ENCODE assay signal across 8 mouse cellular contexts in genomic region chr10:4386609-4387591, GRCm38 (mm10). TPM values are rescaled to one million over a fixed set of nuclear protein-coding genes. Genes with fewer than 3 reads are reported as not detected.
DNase-seq lines count a peak whose midpoint lies in the region; ATAC-seq and TF ChIP-seq lines count a peak whose summit lies in the region.

No protein-coding gene starts in this region.

- peak overlapping the region; percentile 94 for H3K4me2 ChIP-seq in forebrain, embryonic 12.5 days
- peak overlapping the region; percentile 97 for H3K4me2 ChIP-seq in liver, postnatal 0 days (ENCODE audit: low read depth, low read length)
- peak overlapping the region; percentile 96 for H3K4me2 ChIP-seq in neural tube, embryonic 14.5 days (ENCODE audit: low read depth, low read length)

- H3K4me1 ChIP-seq in E14TG2a.4 (replicated peaks; ENCODE audit: low read depth, low read length): peaks cover 67% of the 10 kb centered on the region
- peaks cover 42% of the 10 kb centered on the region for H3K4me1 ChIP-seq in forebrain, embryonic 12.5 days
- H3K4me1 ChIP-seq in liver, postnatal 0 days (ENCODE audit: insufficient read depth): peaks cover 45% of the 10 kb centered on the region
- H3K4me1 ChIP-seq in neural tube, embryonic 14.5 days (ENCODE audit: control insufficient read depth, insufficient read depth, low read length): peaks cover 33% of the 10 kb centered on the region

- peak; percentile 89 for DNase-seq in c-Kit-positive CD71-positive TER-119-positive erythroid progenitor cells, embryonic 14.5 days (ENCODE audit: low spot score)
- peak; percentile 95 to 96 for DNase-seq in heart, postnatal 10 days
- peak; percentile 84 for DNase-seq in large intestine, adult 2 months (ENCODE audit: low read depth, low spot score)
- DNase-seq in liver, postnatal 0 days: peak; percentile 97
- DNase-seq in testis, postnatal 10 days (ENCODE audit: low spot score): peak; percentile 97

- peaks cover 37% of the 10 kb centered on the region for H3K36me3 ChIP-seq in E14TG2a.4 (ENCODE audit: insufficient read depth, low read length)
- no peaks in the 10 kb centered on the region for H3K36me3 ChIP-seq in forebrain, embryonic 12.5 days (replicated peaks)
- H3K36me3 ChIP-seq in liver, postnatal 0 days (replicated peaks; ENCODE audit: insufficient read depth, low read length): no peaks in the 10 kb centered on the region
- no peaks in the 10 kb centered on the region for H3K36me3 ChIP-seq in neural tube, embryonic 14.5 days (ENCODE audit: control insufficient read depth, insufficient read depth, low read length)

- no peaks in the 10 kb centered on the region for H3K9me3 ChIP-seq in E14TG2a.4 (ENCODE audit: low read length)
- no peaks in the 10 kb centered on the region for H3K9me3 ChIP-seq in forebrain, embryonic 12.5 days
- no peaks in the 10 kb centered on the region for H3K9me3 ChIP-seq in liver, postnatal 0 days (ENCODE audit: low read length)
- H3K9me3 ChIP-seq in neural tube, embryonic 14.5 days (ENCODE audit: control insufficient read depth, low read length): no peaks in the 10 kb centered on the region

- no peaks in the 10 kb centered on the region for H3K27me3 ChIP-seq in E14TG2a.4 (ENCODE audit: insufficient read depth, low read length)
- no peaks in the 10 kb centered on the region for H3K27me3 ChIP-seq in forebrain, embryonic 12.5 days
- H3K27me3 ChIP-seq in liver, postnatal 0 days (ENCODE audit: insufficient read depth, low read length): no peaks in the 10 kb centered on the region
- no peaks in the 10 kb centered on the region for H3K27me3 ChIP-seq in neural tube, embryonic 14.5 days (ENCODE audit: control insufficient read depth, insufficient read depth, low read length)

- peak overlapping the region; percentile 90 for H3K4me3 ChIP-seq in E14TG2a.4 (replicated peaks; ENCODE audit: low read length)
- H3K4me3 ChIP-seq in forebrain, embryonic 12.5 days (replicated peaks): peak overlapping the region; percentile 99
- H3K4me3 ChIP-seq in liver, postnatal 0 days (ENCODE audit: low read depth, low read length): peak overlapping the region; percentile 90
- H3K4me3 ChIP-seq in neural tube, embryonic 14.5 days (ENCODE audit: low read depth, low read length): peak overlapping the region; percentile 95

- under 1% methylated on average over 42 of the region's 133 CpGs for WGBS in forebrain, embryonic 12.5 days
- WGBS in large intestine, adult 2 months: 1% methylated on average over 77 of the region's 133 CpGs
- WGBS in liver, postnatal 0 days (ENCODE audit: insufficient replicate concordance): under 1% methylated on average over 29 of the region's 133 CpGs
- WGBS in neural tube, embryonic 14.5 days: under 1% methylated on average over 78 of the region's 133 CpGs

- TF ChIP-seq EP300 in liver, postnatal 0 days (IDR thresholded peaks at IDR 0.05; ENCODE audit: low read depth): no peak

- TF ChIP-seq CTCF in E14TG2a.4 (conservative IDR thresholded peaks at IDR 0.05; ENCODE audit: low read length): no peak
- TF ChIP-seq CTCF in liver, postnatal 0 days (IDR thresholded peaks at IDR 0.05; ENCODE audit: low read depth): peak; percentile 23; the same call in 1 of the 2 replicates

- intact Hi-C loops in heart, postnatal 10 days (cut with DNase I): no loop called here

- peak; percentile 93 for ATAC-seq in forebrain, embryonic 12.5 days (ENCODE audit: low FRiP score)
- ATAC-seq in liver, postnatal 0 days: peak; percentile 94
- ATAC-seq in neural tube, embryonic 14.5 days (ENCODE audit: low read depth): peak; percentile 91

- H3K27ac ChIP-seq in forebrain, embryonic 12.5 days: peak overlapping the region; percentile 100
- peak overlapping the region; percentile 98 for H3K27ac ChIP-seq in liver, postnatal 0 days (ENCODE audit: low read depth)
- peak overlapping the region; percentile 100 for H3K27ac ChIP-seq in neural tube, embryonic 14.5 days (ENCODE audit: low read depth, low read length)

- peak overlapping the region; percentile 100 for H3K9ac ChIP-seq in forebrain, embryonic 12.5 days
- H3K9ac ChIP-seq in liver, postnatal 0 days (replicated peaks): peak overlapping the region; percentile 93
- H3K9ac ChIP-seq in neural tube, embryonic 14.5 days (replicated peaks; ENCODE audit: low read depth, low read length): peak overlapping the region; percentile 99

RNA-seq across cellular contexts. Expression of gene Zbtb2, which starts 1.0 kb away (rescaled TPM):
- 21.2 and 22.2 TPM in 2 replicates for polyA plus RNA-seq in forebrain, embryonic 12.5 days (2016; fragmentation: Nextera tagmentation; extraction: Ambion mirVana)
- 1 to 10 TPM; 8.9 to 9.2 TPM for total RNA-seq in heart, postnatal 10 days (2021)
- polyA plus RNA-seq in large intestine, adult 2 months (2012; rRNA removed): 4.5 and 6.7 TPM in 2 replicates
- polyA plus RNA-seq in liver, postnatal 0 days (2015; fragmentation: Nextera tagmentation; extraction: Ambion mirVana): 3.1 TPM in 2 replicates
- polyA plus RNA-seq in neural tube, embryonic 14.5 days (2014; fragmentation: Nextera tagmentation; extraction: Ambion mirVana): 12.9 and 17.9 TPM in 2 replicates

RNA-seq across cellular contexts. Expression of gene Rmnd1, which starts 45.3 kb away (rescaled TPM):
- polyA plus RNA-seq in forebrain, embryonic 12.5 days (2016; fragmentation: Nextera tagmentation; extraction: Ambion mirVana): 48.7 and 53.3 TPM in 2 replicates
- total RNA-seq in heart, postnatal 10 days (2021): 10 to 100 TPM; 48.5 to 49.9 TPM
- polyA plus RNA-seq in large intestine, adult 2 months (2012; rRNA removed): 22.6 and 29.6 TPM in 2 replicates
- polyA plus RNA-seq in liver, postnatal 0 days (2015; fragmentation: Nextera tagmentation; extraction: Ambion mirVana): 15.6 and 16.6 TPM in 2 replicates
- polyA plus RNA-seq in neural tube, embryonic 14.5 days (2014; fragmentation: Nextera tagmentation; extraction: Ambion mirVana): 52.1 and 54.2 TPM in 2 replicates

RNA-seq across cellular contexts. Expression of gene Armt1, which starts 45.4 kb away (rescaled TPM):
- polyA plus RNA-seq in forebrain, embryonic 12.5 days (2016; fragmentation: Nextera tagmentation; extraction: Ambion mirVana): 23.1 and 24.3 TPM in 2 replicates
- 1 to 10 TPM; 8.2 to 8.9 TPM for total RNA-seq in heart, postnatal 10 days (2021)
- polyA plus RNA-seq in large intestine, adult 2 months (2012; rRNA removed): 9.4 and 9.5 TPM in 2 replicates
- 12.3 and 13.6 TPM in 2 replicates for polyA plus RNA-seq in liver, postnatal 0 days (2015; fragmentation: Nextera tagmentation; extraction: Ambion mirVana)
- polyA plus RNA-seq in neural tube, embryonic 14.5 days (2014; fragmentation: Nextera tagmentation; extraction: Ambion mirVana): 10.6 and 16.7 TPM in 2 replicates

Comparison
In these comparisons a context has a peak if more than half of its experiments do, and no peak if none do; other contexts are left out.
1. Peak in every context shown above with its lines: DNase-seq, ATAC-seq, H3K4me3 ChIP-seq and H3K27ac ChIP-seq.